Mouse (Mus musculus) hematopoietic stem cell, adult 5-6 weeks (primary cell): ENCODE measurements at regions not wholly inside any gene's neighbourhood (a gene's known extent, or its start where the extent isn't known, plus 50 kb on each side); places are given as distances from the start of the nearest gene placed in this dataset.

Experiments used
- ATAC-seq, 2 experiments: fragments of 125-278 bp in 1 of 2; replicated peaks in 1 of 2; 2 replicates each; pipeline ENCODE4 v1.8.0; 2016 to 2017; ENCODE audit warnings: inconsistent platforms in 2 of 2, mild to moderate bottlenecking in 2 of 2, moderate number of reproducible peaks in 2 of 2, low read depth in 1 of 2, moderate TSS enrichment in 1 of 2; ENCODE audit not compliant: low FRiP score in 2 of 2, poor library complexity in 2 of 2, severe bottlenecking in 2 of 2, insufficient read depth in 1 of 2, low TSS enrichment in 1 of 2

DNA sequence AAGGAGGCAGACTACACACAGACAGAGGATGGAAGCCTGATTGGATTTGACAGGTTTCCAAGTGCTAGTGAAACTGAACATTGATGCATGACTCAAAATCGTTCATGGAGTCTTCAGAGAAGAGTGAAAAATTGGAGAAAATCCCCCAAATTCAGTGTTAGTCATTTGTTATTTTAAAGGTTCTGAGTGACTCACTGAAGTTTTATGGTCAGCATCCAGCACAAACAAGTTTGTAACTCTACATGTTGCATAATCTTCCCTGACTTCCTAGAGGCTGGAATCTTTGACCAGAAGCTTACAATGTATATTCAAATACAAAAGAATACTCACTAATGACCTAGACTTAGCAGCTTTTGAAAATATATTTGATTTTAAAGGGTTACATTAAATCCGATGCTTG lies 224.3 kb upstream of the Pot1a start:
- no peak for ATAC-seq

DNA sequence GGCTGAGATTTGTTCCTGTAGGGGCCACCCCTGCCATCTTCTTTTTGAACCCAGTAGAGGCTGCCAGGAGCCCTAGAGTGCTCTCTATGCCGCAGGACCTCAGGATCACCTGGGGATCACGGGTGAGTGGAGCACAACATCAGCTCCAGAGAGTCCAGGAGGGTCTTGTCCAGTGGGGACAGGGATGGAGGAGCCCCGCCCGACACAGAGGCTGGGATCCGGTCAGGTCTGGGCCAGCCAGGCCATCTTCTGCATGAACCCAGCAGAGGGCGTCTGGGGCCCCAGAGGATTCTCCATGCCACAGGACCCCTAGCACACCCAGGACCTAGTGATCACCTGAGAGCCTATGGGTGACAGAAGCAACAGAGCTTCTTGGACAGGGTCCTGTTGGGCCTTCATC lies 206.3 kb upstream of the Pot1a start:
- ATAC-seq, result no peak

DNA sequence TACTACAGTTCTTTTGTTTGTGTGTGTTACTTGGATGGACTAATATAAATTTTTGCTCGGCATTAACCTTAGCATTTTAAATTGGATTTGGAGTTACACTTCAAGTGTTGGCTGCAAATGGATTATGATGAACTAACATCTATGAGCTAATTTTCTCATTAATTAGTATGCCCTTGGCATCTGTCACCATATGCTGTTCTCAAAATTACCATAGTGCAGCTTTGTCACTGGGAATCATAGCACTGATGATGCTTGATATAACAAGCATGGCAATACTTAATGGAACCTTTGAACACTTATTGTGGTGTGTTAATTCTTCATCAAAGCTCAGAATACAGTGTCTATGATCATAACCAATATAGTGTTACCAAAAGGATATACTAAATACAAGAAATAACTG lies 185.0 kb upstream of the Pot1a start:
- no peak for ATAC-seq

GRCm38 (mm10) chr6:25978171-25978847 lies 169.3 kb upstream of the Pot1a start:
- peak in 1 of 2 experiments; percentile 49; a peak in 2 of 4 replicates for ATAC-seq

DNA sequence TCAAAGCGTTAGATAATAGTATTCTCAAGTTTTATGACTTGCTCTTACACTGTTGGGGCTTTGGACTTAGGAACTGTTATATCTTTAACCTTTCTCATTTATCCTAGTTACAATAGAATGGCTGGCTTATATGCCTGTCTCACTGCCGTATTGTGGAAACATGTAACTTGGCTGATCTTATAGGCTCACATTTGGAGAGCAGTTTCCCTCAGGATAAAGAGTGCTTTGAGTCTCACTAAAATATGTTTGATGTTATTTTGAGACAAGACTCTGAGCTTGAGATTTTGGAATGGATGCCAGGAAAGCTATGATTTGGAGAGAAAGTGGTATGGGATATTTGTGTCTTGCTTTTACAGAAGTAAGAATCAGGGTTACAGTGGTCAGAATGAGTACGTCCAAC lies 156.4 kb upstream of the Pot1a start:
- ATAC-seq, result no peak

DNA sequence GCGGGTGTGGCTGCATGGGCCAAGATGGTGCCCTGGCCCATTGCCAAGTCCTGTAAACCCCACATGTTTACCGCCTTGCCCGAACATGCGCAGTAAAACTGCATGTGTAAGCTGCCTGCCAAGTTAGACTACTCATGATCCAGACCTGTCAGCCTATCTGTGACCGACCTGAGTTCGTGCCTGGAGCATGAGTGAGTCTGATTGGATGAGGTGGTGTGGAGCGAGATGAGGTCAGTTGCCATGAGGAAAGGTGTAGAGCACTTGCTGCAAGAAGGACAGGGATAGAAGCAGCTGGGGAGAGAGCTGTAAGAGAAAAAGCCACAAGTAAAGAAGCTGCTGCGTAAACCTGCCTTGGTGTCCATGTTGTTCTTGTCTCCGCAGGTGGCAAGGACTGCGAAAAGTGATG lies 122.1 kb upstream of the Pot1a start:
- no peak for ATAC-seq

DNA sequence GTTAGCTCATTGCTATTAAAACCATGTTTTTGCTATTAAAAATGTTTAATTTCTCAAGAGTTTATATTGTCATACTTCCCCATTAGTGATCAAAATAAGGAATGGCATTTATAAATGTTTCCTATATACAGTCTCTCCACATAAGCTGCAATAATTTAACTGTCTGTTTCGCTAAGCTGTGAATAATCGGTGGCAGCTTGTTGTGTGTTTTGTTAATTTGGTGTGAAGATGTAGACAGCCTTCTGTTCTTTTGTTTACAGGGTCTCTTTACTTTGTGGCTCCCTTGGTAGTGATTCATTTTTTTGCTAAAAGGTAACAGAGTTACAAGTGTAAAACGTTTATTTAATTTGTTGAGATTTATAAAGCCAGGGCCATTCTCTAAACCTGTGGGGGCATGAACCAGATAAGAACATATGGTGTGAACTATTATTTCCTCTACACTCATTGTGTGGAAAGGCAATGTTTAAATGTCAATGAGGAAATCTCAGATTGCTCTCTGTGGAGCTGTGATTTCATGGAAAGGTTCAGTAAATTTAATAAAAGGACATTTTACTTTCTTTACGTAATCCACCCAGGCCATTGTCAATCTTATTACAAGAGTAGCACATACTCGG lies 108.9 kb upstream of the Pot1a start:
- no peak for ATAC-seq

GRCm38 (mm10) chr6:25914122-25914521 lies 105.1 kb upstream of the Pot1a start:
- no peak for ATAC-seq

- no peak for ATAC-seq
Measured at GRCm38 (mm10) chr6:25899944-25900343, 90.9 kb upstream of the Pot1a start.

GRCm38 (mm10) chr6:25894454-25895250 lies 85.6 kb upstream of the Pot1a start:
- no peak for ATAC-seq

DNA sequence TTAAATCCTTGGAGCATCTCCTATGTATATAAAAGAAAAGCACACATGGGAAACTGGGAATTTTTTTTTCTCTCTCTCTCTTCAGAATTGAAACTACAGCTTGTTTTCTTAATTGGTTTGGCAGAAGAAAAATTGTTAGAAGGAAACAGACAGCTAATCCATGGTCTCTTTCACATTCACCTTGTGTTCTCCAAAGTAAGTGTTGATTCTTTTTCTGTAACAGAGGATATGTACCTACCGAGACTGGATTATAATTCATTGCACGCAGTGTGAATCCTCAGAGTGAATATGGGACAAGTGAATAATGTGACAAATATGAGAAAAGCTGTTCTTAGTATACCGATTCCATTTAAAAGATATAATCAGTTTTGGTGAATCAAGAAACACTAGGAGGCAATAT lies 58.9 kb upstream of the Pot1a start:
- no peak for ATAC-seq
